Mouse (Mus musculus) limb, embryonic 14.5 days (tissue): Measurements from ENCODE around the gene Car3. TPM values are rescaled to one million over a fixed set of nuclear protein-coding genes. Genes with fewer than 3 reads are reported as not detected.

Experiments used
- ATAC-seq: fragments of 200-750 bp; cut with Nextera tagmentation; 2 replicates; pipeline ENCODE4 v1.8.0; 2017; ENCODE audit warnings: low read depth, moderate number of reproducible peaks, moderate TSS enrichment; ENCODE audit not compliant: low FRiP score
- DNase-seq: peaks from one replicate; pipeline ENCODE4 v3.0.0-alpha.2; 2015; ENCODE audit warnings: low spot score
- H3K27ac ChIP-seq: fragments of 300-500 bp; sonication (generic); replicated peaks from 2 replicates; pipeline ENCODE4 v1.5.1; 2014; ENCODE audit warnings: low read depth, mild to moderate bottlenecking, low read length, moderate library complexity, mixed read lengths
- H3K27me3 ChIP-seq: fragments of 300-500 bp; sonication (generic); 2 replicates; pipeline ENCODE4 v1.6.1; 2014; ENCODE audit warnings: low read length, mixed read lengths; ENCODE audit not compliant: control insufficient read depth, insufficient read depth
- H3K36me3 ChIP-seq: fragments of 300-500 bp; sonication (generic); 2 replicates; pipeline ENCODE4 v1.6.1; 2014; ENCODE audit warnings: mild to moderate bottlenecking, low read length, moderate library complexity, mixed read lengths; ENCODE audit not compliant: control insufficient read depth, insufficient read depth
- H3K4me1 ChIP-seq: fragments of 300-500 bp; sonication (generic); 2 replicates; pipeline ENCODE4 v1.6.1; 2014; ENCODE audit warnings: antibody characterized with exemption, low read length, mixed read lengths; ENCODE audit not compliant: control insufficient read depth, insufficient read depth
- H3K4me2 ChIP-seq: fragments of 300-500 bp; sonication (generic); replicated peaks from 2 replicates; pipeline ENCODE4 v1.6.1; 2014; ENCODE audit warnings: low read depth, mild to moderate bottlenecking, low read length, moderate library complexity; ENCODE audit not compliant: severe bottlenecking
- H3K4me3 ChIP-seq: fragments of 300-500 bp; sonication (generic); replicated peaks from 2 replicates; pipeline ENCODE4 v1.5.1; 2014; ENCODE audit warnings: low read length
- H3K9ac ChIP-seq: fragments of 300-500 bp; sonication (generic); 2 replicates; pipeline ENCODE4 v1.6.1; 2014; ENCODE audit warnings: mild to moderate bottlenecking, low read depth, low read length, moderate library complexity; ENCODE audit not compliant: severe bottlenecking
- H3K9me3 ChIP-seq: fragments of 300-500 bp; sonication (generic); 2 replicates; pipeline ENCODE4 v1.6.1; 2016; ENCODE audit warnings: low read length; ENCODE audit not compliant: control insufficient read depth
- POLR2A ChIP-seq: fragments of 200-500 bp; IDR thresholded peaks from 2 replicates; pipeline ENCODE4 v1.8.0; 2012; ENCODE audit warnings: inconsistent platforms, mild to moderate bottlenecking, moderate library complexity, borderline replicate concordance; ENCODE audit not compliant: insufficient read depth, insufficient read length; ENCODE audit errors: extremely low read depth
- WGBS: fragments of 180-500 bp; shearing (Covaris S2); extraction: QIAGEN DNeasy Blood & Tissue Kit; methylation state at CpG from one replicate; pipeline ENCODE4 v1.1.7; 2014; 5-methylcytosine and 5-hydroxymethylcytosine counted together
- polyA plus RNA-seq, 2 experiments: library from polyadenylated mRNA; depleted of rRNA in 1 of 2; stranded (reverse) in 1 of 2; unstranded in 1 of 2; fragments of >200 nt; fragmentation: Nextera tagmentation in 1 of 2; extraction: Ambion mirVana in 1 of 2; gene quantifications; 2 replicates each; pipeline versions ENCODE4 v1.2.1 to v1.2.3; 2012 to 2014

The Car3 gene
- polyA plus RNA-seq, 2 experiments, result 13.3 to 35.0 TPM

GRCm38 (mm10) chr3:14887134-14887666 is 23.9 kb downstream of the Car3 start:
- H3K4me1 ChIP-seq, result no peaks in the 10 kb centered on the region; the same call in 1 of the 2 replicates
- 36% methylated on average over 11 of the region's 11 CpGs for WGBS
- peaks cover 17% of the 10 kb centered on the region for H3K27me3 ChIP-seq
- H3K9ac ChIP-seq, result no peak overlapping the region
- no peak for DNase-seq
- no peaks in the 10 kb centered on the region for H3K36me3 ChIP-seq
- no peak for ATAC-seq
- H3K27ac ChIP-seq, result no peak overlapping the region
- no peaks in the 10 kb centered on the region for H3K9me3 ChIP-seq
- H3K4me3 ChIP-seq, result peak overlapping the region; percentile 71
- TF ChIP-seq POLR2A, result no peak
- peak overlapping the region; percentile 98 for H3K4me2 ChIP-seq

- no peak overlapping the region for H3K4me3 ChIP-seq
These were observed 24.5 kb downstream of the Car3 start for GRCm38 (mm10) chr3:14887686-14888295.

GRCm38 (mm10) chr3:14888549-14888948 is 25.2 kb downstream of the Car3 start:
- ATAC-seq, result no peak
- peaks cover 17% of the 10 kb centered on the region for H3K27me3 ChIP-seq
- no peaks in the 10 kb centered on the region for H3K36me3 ChIP-seq
- H3K9ac ChIP-seq, result no peak overlapping the region
- DNase-seq, result no peak
- H3K4me3 ChIP-seq, result no peak overlapping the region
- H3K9me3 ChIP-seq, result no peaks in the 10 kb centered on the region
- no peak overlapping the region for H3K4me2 ChIP-seq
- H3K27ac ChIP-seq, result no peak overlapping the region
- no peak for TF ChIP-seq POLR2A
- WGBS, result 49% methylated on average over 2 of the region's 2 CpGs
- H3K4me1 ChIP-seq, result no peaks in the 10 kb centered on the region; the same call in 1 of the 2 replicates

More at GRCm38 (mm10) chr3:14887686-14888295, 24.5 kb downstream of the Car3 start:
- ATAC-seq, result no peak
- TF ChIP-seq POLR2A, result no peak
- 85% methylated on average over 10 of the region's 10 CpGs for WGBS
- peaks cover 17% of the 10 kb centered on the region for H3K27me3 ChIP-seq
- H3K4me2 ChIP-seq, result no peak overlapping the region; the same call in 1 of the 2 replicates
- H3K36me3 ChIP-seq, result no peaks in the 10 kb centered on the region
- H3K4me1 ChIP-seq, result no peaks in the 10 kb centered on the region; the same call in 1 of the 2 replicates
- H3K9me3 ChIP-seq, result no peaks in the 10 kb centered on the region
- H3K9ac ChIP-seq, result no peak overlapping the region
- DNase-seq, result no peak
- no peak overlapping the region for H3K27ac ChIP-seq

- no peak for ATAC-seq
- Histone ChIP-seq H3K4me2 (no peak overlapping the region), H3K36me3 (no peaks in the 10 kb centered on the region), H3K9ac (no peak overlapping the region), H3K27ac (no peak overlapping the region), H3K9me3 (no peaks in the 10 kb centered on the region), H3K27me3 (peaks cover 17% of the 10 kb centered on the region), H3K4me3 (no peak overlapping the region), H3K4me1 (no peaks in the 10 kb centered on the region; the same call in 1 of the 2 replicates)
- WGBS, result 62% methylated on average over 2 of the region's 2 CpGs
- DNase-seq, result no peak
- no peak for TF ChIP-seq POLR2A
These were observed 25.8 kb downstream of the Car3 start for GRCm38 (mm10) chr3:14889085-14889484.

- Histone ChIP-seq H3K4me1 (no peaks in the 10 kb centered on the region; the same call in 1 of the 2 replicates), H3K36me3 (no peaks in the 10 kb centered on the region), H3K4me2 (no peak overlapping the region), H3K27me3 (peaks cover 17% of the 10 kb centered on the region), H3K9ac (no peak overlapping the region), H3K4me3 (no peak overlapping the region), H3K27ac (no peak overlapping the region), H3K9me3 (no peaks in the 10 kb centered on the region)
- no peak for DNase-seq
- TF ChIP-seq POLR2A, result no peak
- ATAC-seq, result no peak
- 64% methylated on average over 4 of the region's 4 CpGs for WGBS
These were observed 26.6 kb downstream of the Car3 start for GRCm38 (mm10) chr3:14889716-14890409.
